Mouse (Mus musculus) heart, adult 2 months (tissue): Measurements from ENCODE around the gene Jdp2.

ENCODE experiments used
- EP300 ChIP-seq: fragments of 200-500 bp; IDR thresholded peaks from 2 replicates; pipeline ENCODE4 v1.6.1; 2011; ENCODE audit warnings: low read depth, low read length, control low read depth; ENCODE audit not compliant: insufficient read depth
- POLR2A ChIP-seq: fragments of 200-500 bp; IDR thresholded peaks from 2 replicates; pipeline ENCODE4 v1.6.1; 2011; ENCODE audit warnings: mild to moderate bottlenecking, low read depth, low read length, control low read depth; ENCODE audit not compliant: insufficient read depth

DNA sequence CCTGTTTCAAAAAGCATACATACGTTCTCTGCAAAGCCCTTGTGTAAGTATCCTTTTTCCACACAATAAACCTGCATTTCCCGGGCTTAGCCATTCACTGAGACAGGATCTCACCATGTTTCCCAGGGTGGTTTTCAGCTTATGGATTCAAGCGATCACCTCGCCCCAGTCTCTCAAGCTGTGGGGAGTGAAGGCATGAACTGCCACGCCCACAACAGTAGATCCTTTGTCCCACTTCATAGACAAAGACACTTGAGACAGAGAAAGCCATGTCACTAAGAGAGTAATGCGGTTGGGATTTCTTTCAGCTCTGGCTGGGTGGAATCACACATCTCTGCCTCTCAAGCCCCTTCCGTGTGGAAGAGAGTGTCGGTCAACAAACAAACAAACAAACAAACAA, 49.2 kb upstream of the Jdp2 start:
- TF ChIP-seq POLR2A (no peak), EP300 (no peak)
